ENCODE assay signal across 8 mouse cellular contexts in the genomic region with DNA sequence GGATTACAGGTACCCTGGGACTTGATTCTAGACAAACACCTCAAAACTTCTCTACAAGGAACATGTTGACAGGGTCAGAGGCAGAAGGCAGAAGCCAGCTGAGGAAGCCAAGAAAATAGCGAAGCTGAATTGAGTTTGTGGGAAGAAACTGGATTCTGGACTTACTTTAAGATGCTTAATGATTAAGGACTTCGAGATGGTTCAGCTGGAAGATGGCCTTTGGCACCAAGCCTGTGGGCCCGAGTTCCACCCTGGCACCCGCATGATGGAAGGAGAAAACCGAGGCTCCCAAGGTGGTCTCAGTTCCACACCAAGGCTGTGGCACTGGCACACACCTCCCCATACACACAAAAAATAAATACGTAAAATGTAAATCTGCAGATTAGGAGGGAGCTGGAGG. TPM values are rescaled to one million over a fixed set of nuclear protein-coding genes. Genes with fewer than 3 reads are reported as not detected.
A peak's percentile ranks its signal among the peaks of the same experiment; 100 is the strongest.
DNase-seq lines count a peak whose midpoint lies in the region; ATAC-seq and TF ChIP-seq lines count a peak whose summit lies in the region.

No protein-coding gene starts in this region.

- 25% methylated on average over 6 of the region's 6 CpGs for WGBS in kidney, embryonic 15.5 days
- WGBS in neural tube, embryonic 12.5 days, result 36% methylated on average over 6 of the region's 6 CpGs

- TF ChIP-seq CTCF in layer of hippocampus, adult 2 months (conservative IDR thresholded peaks at IDR 0.05), result no peak

- H3K4me2 ChIP-seq in kidney, embryonic 15.5 days, result peak overlapping the region; percentile 71
- H3K4me2 ChIP-seq in neural tube, embryonic 12.5 days (replicated peaks), result peak overlapping the region; percentile 66

- H3K27me3 ChIP-seq in kidney, embryonic 15.5 days, result peaks cover 43% of the 10 kb centered on the region
- peaks cover 56% of the 10 kb centered on the region for H3K27me3 ChIP-seq in neural tube, embryonic 12.5 days (replicated peaks)

- peaks cover 10% of the 10 kb centered on the region for H3K9me3 ChIP-seq in kidney, embryonic 15.5 days (replicated peaks)
- peaks cover 7% of the 10 kb centered on the region; the same call in 1 of the 2 replicates for H3K9me3 ChIP-seq in neural tube, embryonic 12.5 days

- no peak for ATAC-seq in kidney, embryonic 15.5 days (replicated peaks; ENCODE audit: low FRiP score)
- no peak for ATAC-seq in neural tube, embryonic 12.5 days (ENCODE audit: low FRiP score, low read depth)
- ATAC-seq in monocyte, adult 5-6 weeks (replicated peaks; ENCODE audit: insufficient number of reproducible peaks, low FRiP score, low TSS enrichment, poor library complexity, severe bottlenecking), result no peak

- H3K9ac ChIP-seq in kidney, embryonic 15.5 days, result no peak overlapping the region
- no peak overlapping the region for H3K9ac ChIP-seq in neural tube, embryonic 12.5 days

- DNase-seq in layer of hippocampus, adult 2 months (ENCODE audit: low spot score in 2 of 2), result no peak
- DNase-seq in layer of hippocampus, postnatal 10 days (ENCODE audit: low spot score in 2 of 2), result no peak
- peak; percentile 65 for DNase-seq in heart, adult 9 months (ENCODE audit: low spot score in 2 of 2)
- no peak for DNase-seq in adrenal gland, adult 18-20 months (ENCODE audit: low spot score in 2 of 2)
- no peak for DNase-seq in thymus, postnatal 0 days (ENCODE audit: low spot score)

- peaks cover 25% of the 10 kb centered on the region for H3K36me3 ChIP-seq in kidney, embryonic 15.5 days
- H3K36me3 ChIP-seq in neural tube, embryonic 12.5 days, result peaks cover 16% of the 10 kb centered on the region

- no peak overlapping the region for H3K4me3 ChIP-seq in layer of hippocampus, adult 2 months
- peak overlapping the region; percentile 23 for H3K4me3 ChIP-seq in kidney, embryonic 15.5 days (replicated peaks)
- H3K4me3 ChIP-seq in neural tube, embryonic 12.5 days, result 0 out of 2 replicates have a peak overlapping the region, but pooled peaks have one; percentile 5

- peak overlapping the region; percentile 65; the same call in 1 of the 2 replicates for H3K27ac ChIP-seq in layer of hippocampus, adult 2 months
- H3K27ac ChIP-seq in kidney, embryonic 15.5 days, result peak overlapping the region; percentile 91
- no peak overlapping the region for H3K27ac ChIP-seq in neural tube, embryonic 12.5 days

- H3K4me1 ChIP-seq in kidney, embryonic 15.5 days, result peaks cover 50% of the 10 kb centered on the region
- H3K4me1 ChIP-seq in neural tube, embryonic 12.5 days, result peaks cover 37% of the 10 kb centered on the region

RNA-seq across cellular contexts. Expression of a gene that starts 1.1 kb away (rescaled TPM):
- 1 to 10 TPM; 1.9 to 4.0 TPM for total RNA-seq in layer of hippocampus, adult 2 months (2021)
- total RNA-seq in layer of hippocampus, postnatal 10 days (2021), result 1 to 10 TPM in 1 of 2 experiments, under 1 TPM in 1; 0.94 to 1.3 TPM
- 6.8 and 7.8 TPM in 2 replicates for polyA plus RNA-seq in kidney, embryonic 15.5 days (2015; fragmentation: Nextera tagmentation; extraction: Ambion mirVana)
- polyA plus RNA-seq in neural tube, embryonic 12.5 days (2016; fragmentation: Nextera tagmentation; extraction: Ambion mirVana), result 8.4 and 9.6 TPM in 2 replicates
- not detected in 3 replicates for total RNA-seq in monocyte, adult 5-6 weeks (2017)
- under 1 TPM in 1 of 2 experiments, not detected in 1; 0.35 TPM for total RNA-seq in adrenal gland, adult 18-20 months (2021)
- polyA plus RNA-seq in thymus, postnatal 0 days (2015; fragmentation: Nextera tagmentation; extraction: Ambion mirVana), result 0.44 and 0.85 TPM in 2 replicates

RNA-seq across cellular contexts. Expression of a gene that starts 15.4 kb away (rescaled TPM):
- total RNA-seq in layer of hippocampus, adult 2 months (2021), result 100 to 1,000 TPM; 154 to 156 TPM
- 10 to 100 TPM; 95.0 to 96.3 TPM for total RNA-seq in layer of hippocampus, postnatal 10 days (2021)
- 2.6 TPM in 2 replicates for polyA plus RNA-seq in kidney, embryonic 15.5 days (2015; fragmentation: Nextera tagmentation; extraction: Ambion mirVana)
- polyA plus RNA-seq in neural tube, embryonic 12.5 days (2016; fragmentation: Nextera tagmentation; extraction: Ambion mirVana), result 9.0 and 10.2 TPM in 2 replicates
- total RNA-seq in monocyte, adult 5-6 weeks (2017), result not detected in 3 replicates
- 1 to 10 TPM; 3.1 to 3.8 TPM for total RNA-seq in adrenal gland, adult 18-20 months (2021)
- 0.13 and 0.18 TPM in 2 replicates for polyA plus RNA-seq in thymus, postnatal 0 days (2015; fragmentation: Nextera tagmentation; extraction: Ambion mirVana)

RNA-seq across cellular contexts. Expression of a gene that starts 15.8 kb away (rescaled TPM):
- total RNA-seq in layer of hippocampus, adult 2 months (2021), result under 1 TPM; 0.10 to 0.20 TPM
- total RNA-seq in layer of hippocampus, postnatal 10 days (2021), result not detected
- polyA plus RNA-seq in kidney, embryonic 15.5 days (2015; fragmentation: Nextera tagmentation; extraction: Ambion mirVana), result 1.5 and 2.1 TPM in 2 replicates
- 1.5 and 3.0 TPM in 2 replicates for polyA plus RNA-seq in neural tube, embryonic 12.5 days (2016; fragmentation: Nextera tagmentation; extraction: Ambion mirVana)
- total RNA-seq in monocyte, adult 5-6 weeks (2017), result 9.8 to 15.4 TPM (median 14.0 TPM) in 3 replicates
- 1 to 10 TPM in 1 of 2 experiments, under 1 TPM in 1; 0.96 to 1.1 TPM for total RNA-seq in adrenal gland, adult 18-20 months (2021)
- polyA plus RNA-seq in thymus, postnatal 0 days (2015; fragmentation: Nextera tagmentation; extraction: Ambion mirVana), result 1.9 and 2.6 TPM in 2 replicates

RNA-seq across cellular contexts. Expression of a gene that starts 33.4 kb away (rescaled TPM):
- total RNA-seq in layer of hippocampus, adult 2 months (2021), result 1,000 to 10,000 TPM; 2,074 to 2,160 TPM
- total RNA-seq in layer of hippocampus, postnatal 10 days (2021), result 1,000 to 10,000 TPM; 2,090 to 2,190 TPM
- polyA plus RNA-seq in kidney, embryonic 15.5 days (2015; fragmentation: Nextera tagmentation; extraction: Ambion mirVana), result 116 and 124 TPM in 2 replicates
- polyA plus RNA-seq in neural tube, embryonic 12.5 days (2016; fragmentation: Nextera tagmentation; extraction: Ambion mirVana), result 213 and 232 TPM in 2 replicates
- 169 to 298 TPM (median 195 TPM) in 3 replicates for total RNA-seq in monocyte, adult 5-6 weeks (2017)
- 100 to 1,000 TPM; 227 to 234 TPM for total RNA-seq in adrenal gland, adult 18-20 months (2021)
- 201 and 212 TPM in 2 replicates for polyA plus RNA-seq in thymus, postnatal 0 days (2015; fragmentation: Nextera tagmentation; extraction: Ambion mirVana)

RNA-seq across cellular contexts. Expression of a gene that starts 47.8 kb away (rescaled TPM):
- total RNA-seq in layer of hippocampus, adult 2 months (2021), result 1 to 10 TPM; 6.5 to 7.3 TPM
- 1 to 10 TPM; 7.5 to 9.9 TPM for total RNA-seq in layer of hippocampus, postnatal 10 days (2021)
- polyA plus RNA-seq in kidney, embryonic 15.5 days (2015; fragmentation: Nextera tagmentation; extraction: Ambion mirVana), result 14.6 and 17.7 TPM in 2 replicates
- polyA plus RNA-seq in neural tube, embryonic 12.5 days (2016; fragmentation: Nextera tagmentation; extraction: Ambion mirVana), result 9.5 and 10.4 TPM in 2 replicates
- total RNA-seq in monocyte, adult 5-6 weeks (2017), result 13.1 to 26.6 TPM (median 15.6 TPM) in 3 replicates
- total RNA-seq in adrenal gland, adult 18-20 months (2021), result 10 to 100 TPM; 13.9 to 23.3 TPM
- 70.6 and 80.0 TPM in 2 replicates for polyA plus RNA-seq in thymus, postnatal 0 days (2015; fragmentation: Nextera tagmentation; extraction: Ambion mirVana)

Comparison
In these comparisons a context has a peak if more than half of its experiments do, and no peak if none do; other contexts are left out.
1. DNase-seq: peak in heart, adult 9 months (2 of 2); none in layer of hippocampus, adult 2 months (0 of 2), layer of hippocampus, postnatal 10 days (0 of 2), adrenal gland, adult 18-20 months (0 of 2) and thymus, postnatal 0 days (single experiment).
2. RNA of a gene that starts 15.4 kb away (total RNA-seq): 154 to 156 TPM in layer of hippocampus, adult 2 months and 95.0 to 96.3 TPM in layer of hippocampus, postnatal 10 days; 3.1 to 3.8 TPM in adrenal gland, adult 18-20 months and not detected in monocyte, adult 5-6 weeks; every median in the first group is over 10 times any median in the second.